Mouse (Mus musculus): ENCODE data around the gene Kiss1. TPM values are rescaled to one million over a fixed set of nuclear protein-coding genes. Genes with fewer than 3 reads are reported as not detected.

Kiss1 gene
- polyA plus RNA-seq, 1 experiment from 2014 or later = 7.7 TPM

GRCm38 (mm10) chr1:133346531-133346930, 24.9 kb downstream of the Kiss1 start:
- H3K27me3 ChIP-seq = no peaks in the 10 kb centered on the region
- 70% methylated on average over 9 of the region's 9 CpGs for WGBS
- H3K4me3 ChIP-seq = no peak overlapping the region
- no peaks in the 10 kb centered on the region for H3K9me3 ChIP-seq
- no peak overlapping the region for H3K27ac ChIP-seq
- no peaks in the 10 kb centered on the region for H3K4me1 ChIP-seq
- no peak overlapping the region for H3K9ac ChIP-seq
- ATAC-seq (ENCODE audit: borderline replicate concordance, extremely low read depth, low FRiP score, low TSS enrichment) = no peak
- no peak overlapping the region for H3K4me2 ChIP-seq
- no peaks in the 10 kb centered on the region for H3K36me3 ChIP-seq

GRCm38 (mm10) chr1:133347226-133347625, 25.6 kb downstream of the Kiss1 start:
- 66% methylated on average over 3 of the region's 3 CpGs for WGBS
- H3K27ac ChIP-seq = no peak overlapping the region
- H3K4me2 ChIP-seq = no peak overlapping the region
- no peak overlapping the region for H3K4me3 ChIP-seq
- H3K9me3 ChIP-seq = no peaks in the 10 kb centered on the region
- no peak overlapping the region for H3K9ac ChIP-seq
- H3K27me3 ChIP-seq = peaks cover 6% of the 10 kb centered on the region; the same call in 1 of the 2 replicates
- H3K36me3 ChIP-seq = no peaks in the 10 kb centered on the region
- no peak for ATAC-seq (ENCODE audit: borderline replicate concordance, extremely low read depth, low FRiP score, low TSS enrichment)
- H3K4me1 ChIP-seq = no peaks in the 10 kb centered on the region

GRCm38 (mm10) chr1:133347693-133348520, 26.2 kb downstream of the Kiss1 start:
- WGBS = 52% methylated on average over 11 of the region's 11 CpGs
- no peak overlapping the region for H3K27ac ChIP-seq
- H3K27me3 ChIP-seq = peaks cover 10% of the 10 kb centered on the region; the same call in 1 of the 2 replicates
- H3K4me3 ChIP-seq = no peak overlapping the region
- H3K36me3 ChIP-seq = no peaks in the 10 kb centered on the region
- no peak for ATAC-seq (ENCODE audit: borderline replicate concordance, extremely low read depth, low FRiP score, low TSS enrichment)
- H3K4me1 ChIP-seq = no peaks in the 10 kb centered on the region
- H3K9ac ChIP-seq = no peak overlapping the region
- no peak overlapping the region for H3K4me2 ChIP-seq
- H3K9me3 ChIP-seq = no peaks in the 10 kb centered on the region

- H3K4me3 ChIP-seq = no peak within 1 kb of the TSS
- WGBS = 92% methylated on average over 1 of the region's 1 CpGs
- no peak for ATAC-seq (ENCODE audit: borderline replicate concordance, extremely low read depth, low FRiP score, low TSS enrichment)
- peaks cover 15% of the 10 kb centered on the region; the same call in 1 of the 2 replicates for H3K27me3 ChIP-seq
- H3K27ac ChIP-seq = no peak within 1 kb of the TSS
- H3K36me3 ChIP-seq = no peaks in the 10 kb centered on the region
- no peak within 1 kb of the TSS for H3K4me2 ChIP-seq
- H3K9ac ChIP-seq = no peak within 1 kb of the TSS
- no peaks in the 10 kb centered on the region for H3K9me3 ChIP-seq
- 0 out of 2 replicates have a peak, but pooled peaks cover 4% of the 10 kb centered on the region for H3K4me1 ChIP-seq
Measured at GRCm38 (mm10) chr1:133350210-133350609, 28.5 kb downstream of the Kiss1 start, which contains the start of gene Ren1. Ren1 (plus strand) TSS chr1:133350510.

GRCm38 (mm10) chr1:133351762-133352161, 30.1 kb downstream of the Kiss1 start:
- Histone ChIP-seq H3K36me3 (no peaks in the 10 kb centered on the region), H3K27me3 (peaks cover 24% of the 10 kb centered on the region; the same call in 1 of the 2 replicates)
- ATAC-seq (ENCODE audit: borderline replicate concordance, extremely low read depth, low FRiP score, low TSS enrichment) = no peak

GRCm38 (mm10) chr1:133353371-133353809, 31.7 kb downstream of the Kiss1 start:
- 0 out of 2 replicates have a peak, but pooled peaks have one; percentile 12 for ATAC-seq (ENCODE audit: borderline replicate concordance, extremely low read depth, low FRiP score, low TSS enrichment)
- H3K4me3 ChIP-seq = no peak overlapping the region
- H3K27ac ChIP-seq = no peak overlapping the region
- no peaks in the 10 kb centered on the region for H3K36me3 ChIP-seq
- H3K4me2 ChIP-seq = no peak overlapping the region
- H3K27me3 ChIP-seq = peaks cover 31% of the 10 kb centered on the region; the same call in 1 of the 2 replicates
- peaks cover 11% of the 10 kb centered on the region for H3K4me1 ChIP-seq
- H3K9ac ChIP-seq = no peak overlapping the region
- WGBS = 43% methylated on average over 12 of the region's 12 CpGs
- H3K9me3 ChIP-seq = no peaks in the 10 kb centered on the region

More at GRCm38 (mm10) chr1:133351762-133352161, 30.1 kb downstream of the Kiss1 start:
- Histone ChIP-seq H3K9ac (no peak overlapping the region), H3K9me3 (no peaks in the 10 kb centered on the region), H3K4me2 (no peak overlapping the region), H3K27ac (no peak overlapping the region), H3K4me1 (peaks cover 11% of the 10 kb centered on the region), H3K4me3 (no peak overlapping the region)
- 46% methylated on average over 9 of the region's 9 CpGs for WGBS

GRCm38 (mm10) chr1:133355469-133355868, 33.8 kb downstream of the Kiss1 start:
- Histone ChIP-seq H3K4me3 (no peak overlapping the region), H3K4me2 (no peak overlapping the region), H3K27me3 (peaks cover 47% of the 10 kb centered on the region; the same call in 1 of the 2 replicates), H3K9me3 (no peaks in the 10 kb centered on the region), H3K27ac (no peak overlapping the region), H3K9ac (no peak overlapping the region), H3K36me3 (no peaks in the 10 kb centered on the region), H3K4me1 (peaks cover 11% of the 10 kb centered on the region)
- 29% methylated on average over 5 of the region's 5 CpGs for WGBS
- ATAC-seq (ENCODE audit: borderline replicate concordance, extremely low read depth, low FRiP score, low TSS enrichment) = peak; percentile 27; the same call in 1 of the 2 replicates

- Histone ChIP-seq H3K4me2 (no peak overlapping the region), H3K36me3 (no peaks in the 10 kb centered on the region), H3K4me3 (no peak overlapping the region), H3K9me3 (no peaks in the 10 kb centered on the region), H3K27me3 (peaks cover 47% of the 10 kb centered on the region; the same call in 1 of the 2 replicates), H3K27ac (no peak overlapping the region), H3K9ac (no peak overlapping the region), H3K4me1 (peaks cover 11% of the 10 kb centered on the region)
- 0 out of 2 replicates have a peak, but pooled peaks have one; percentile 12 for ATAC-seq (ENCODE audit: borderline replicate concordance, extremely low read depth, low FRiP score, low TSS enrichment)
- 32% methylated on average over 15 of the region's 15 CpGs for WGBS
Measured at GRCm38 (mm10) chr1:133355912-133356311, 34.2 kb downstream of the Kiss1 start.

- Histone ChIP-seq H3K4me2 (no peak overlapping the region), H3K9ac (no peak overlapping the region), H3K9me3 (no peaks in the 10 kb centered on the region), H3K4me3 (no peak overlapping the region), H3K36me3 (no peaks in the 10 kb centered on the region), H3K4me1 (peaks cover 11% of the 10 kb centered on the region), H3K27ac (no peak overlapping the region), H3K27me3 (peaks cover 47% of the 10 kb centered on the region; the same call in 1 of the 2 replicates)
- ATAC-seq (ENCODE audit: borderline replicate concordance, extremely low read depth, low FRiP score, low TSS enrichment) = no peak
- WGBS = 49% methylated on average over 8 of the region's 8 CpGs
Measured at GRCm38 (mm10) chr1:133356330-133356729, 34.7 kb downstream of the Kiss1 start.

- peaks cover 12% of the 10 kb centered on the region for H3K4me1 ChIP-seq
- no peaks in the 10 kb centered on the region for H3K36me3 ChIP-seq
- H3K9me3 ChIP-seq = no peaks in the 10 kb centered on the region
- H3K4me3 ChIP-seq = no peak overlapping the region
- H3K27me3 ChIP-seq = peaks cover 52% of the 10 kb centered on the region
- no peak overlapping the region for H3K27ac ChIP-seq
- 88% methylated on average over 6 of the region's 6 CpGs for WGBS
- H3K4me2 ChIP-seq = no peak overlapping the region
- no peak for ATAC-seq (ENCODE audit: borderline replicate concordance, extremely low read depth, low FRiP score, low TSS enrichment)
- H3K9ac ChIP-seq = no peak overlapping the region
Measured at GRCm38 (mm10) chr1:133361006-133361405, 39.3 kb downstream of the Kiss1 start.

GRCm38 (mm10) chr1:133362103-133362502, 40.4 kb downstream of the Kiss1 start:
- Histone ChIP-seq H3K4me2 (no peak overlapping the region), H3K27ac (no peak overlapping the region), H3K9ac (no peak overlapping the region), H3K27me3 (peaks cover 49% of the 10 kb centered on the region), H3K4me3 (no peak overlapping the region), H3K4me1 (peaks cover 14% of the 10 kb centered on the region), H3K36me3 (no peaks in the 10 kb centered on the region), H3K9me3 (no peaks in the 10 kb centered on the region)
- ATAC-seq (ENCODE audit: borderline replicate concordance, extremely low read depth, low FRiP score, low TSS enrichment) = no peak
- 87% methylated on average over 5 of the region's 5 CpGs for WGBS

All from lung, embryonic 15.5 days (tissue).